Mouse (Mus musculus) CH12.LX (cell line): ENCODE results near the gene Crip3. TPM values are rescaled to one million over a fixed set of nuclear protein-coding genes. Genes with fewer than 3 reads are reported as not detected.
A peak's percentile ranks its signal among the peaks of the same experiment; 100 is the strongest.

Source experiments
- DNase-seq: peaks from one replicate; pipeline ENCODE4 v3.0.0-alpha.2; 2013; ENCODE audit errors: extremely low read depth
- H3K27ac ChIP-seq: 2 replicates; pipeline ENCODE4 v1.5.1; 2012; ENCODE audit warnings: low read depth, mild to moderate bottlenecking, control low read depth, moderate library complexity; ENCODE audit not compliant: insufficient read depth
- H3K27me3 ChIP-seq: replicated peaks from 2 replicates; pipeline ENCODE3; 2012; ENCODE audit warnings: inconsistent platforms
- H3K36me3 ChIP-seq, 2 experiments: replicated peaks in 1 of 2; 2 replicates each; pipeline versions ENCODE3 to v1.6.1; 2012; ENCODE audit warnings: inconsistent platforms in 1 of 2, low read length in 1 of 2, mild to moderate bottlenecking in 1 of 2, mixed read lengths in 1 of 2, moderate library complexity in 1 of 2; ENCODE audit not compliant: control insufficient read depth in 1 of 2, insufficient read depth in 1 of 2
- H3K4me1 ChIP-seq, 2 experiments: 2 replicates each; pipeline ENCODE4 v1.6.1; 2012; ENCODE audit warnings: inconsistent platforms in 1 of 2, moderate library complexity in 1 of 2; ENCODE audit not compliant: insufficient read depth in 2 of 2, control insufficient read depth in 1 of 2
- H3K4me2 ChIP-seq: 2 replicates; pipeline ENCODE4 v1.6.1; 2012; ENCODE audit warnings: low read depth, mild to moderate bottlenecking, control low read depth; ENCODE audit not compliant: poor library complexity, insufficient read depth, severe bottlenecking
- H3K4me3 ChIP-seq, 3 experiments: fragments of 150-350 bp in 1 of 3; sonication (generic) in 1 of 3; replicated peaks in 1 of 3; 2 replicates each; pipeline versions ENCODE3 to v1.5.1; 2011 to 2012; ENCODE audit warnings: low read depth in 2 of 3, low read length in 2 of 3, mild to moderate bottlenecking in 2 of 3, moderate library complexity in 2 of 3, control low read depth in 1 of 3, improper control_type of control experiment in 1 of 3, inconsistent platforms in 1 of 3, mixed read lengths in 1 of 3; ENCODE audit not compliant: poor library complexity in 1 of 3
- H3K79me2 ChIP-seq: replicated peaks from 2 replicates; pipeline ENCODE4 v1.6.1; 2012; ENCODE audit warnings: mild to moderate bottlenecking, moderate library complexity; ENCODE audit not compliant: control insufficient read depth, poor library complexity, insufficient read depth, severe bottlenecking; ENCODE audit errors: extremely low read depth
- H3K9ac ChIP-seq: 2 replicates; pipeline ENCODE4 v1.6.1; 2012; ENCODE audit warnings: low read depth, mild to moderate bottlenecking, control low read depth, moderate library complexity; ENCODE audit not compliant: insufficient read depth
- H3K9me3 ChIP-seq: replicated peaks from 2 replicates; pipeline ENCODE3; 2012; ENCODE audit warnings: low read length, inconsistent platforms, mixed read lengths
- BHLHE40 ChIP-seq: IDR thresholded peaks from 2 replicates; pipeline ENCODE4 v1.6.1; 2011; ENCODE audit warnings: mild to moderate bottlenecking, low read depth, low read length, improper control_type of control experiment
- CHD1 ChIP-seq: IDR thresholded peaks from 2 replicates; pipeline ENCODE4 v1.6.1; 2012; ENCODE audit warnings: low read depth, low read length, improper control_type of control experiment, inconsistent platforms
- CHD2 ChIP-seq: IDR thresholded peaks from 2 replicates; pipeline ENCODE4 v1.6.1; 2011; ENCODE audit warnings: low read length, improper control_type of control experiment
- CTCF ChIP-seq, 2 experiments: IDR thresholded peaks in 1 of 2; conservative IDR thresholded peaks in 1 of 2; 2 replicates each; pipeline ENCODE4 v1.5.1; 2011 to 2012; ENCODE audit warnings: low read depth in 2 of 2, low read length in 2 of 2, improper control_type of control experiment in 1 of 2, inconsistent platforms in 1 of 2, mild to moderate bottlenecking in 1 of 2, moderate library complexity in 1 of 2
- E2F4 ChIP-seq: IDR thresholded peaks from 2 replicates; pipeline ENCODE4 v1.6.1; 2011; ENCODE audit warnings: low read depth, low read length, improper control_type of control experiment; ENCODE audit not compliant: insufficient replicate concordance
- ELF1 ChIP-seq: IDR thresholded peaks from 2 replicates; pipeline ENCODE4 v1.6.1; 2014; ENCODE audit warnings: low read depth, mild to moderate bottlenecking, inconsistent platforms, low read length, improper control_type of control experiment
- EP300 ChIP-seq: IDR thresholded peaks from 2 replicates; pipeline ENCODE4 v1.6.1; 2011; ENCODE audit warnings: low read length, improper control_type of control experiment
- ETS1 ChIP-seq: conservative IDR thresholded peaks from 2 replicates; pipeline ENCODE4 v1.6.1; 2012; ENCODE audit warnings: low read depth, mild to moderate bottlenecking, inconsistent platforms, low read length, improper control_type of control experiment, moderate library complexity
- GABPA ChIP-seq: IDR thresholded peaks from 2 replicates; pipeline ENCODE4 v1.6.1; 2012; ENCODE audit warnings: low read depth, low read length, improper control_type of control experiment, inconsistent platforms; ENCODE audit not compliant: insufficient replicate concordance
- HCFC1 ChIP-seq: IDR thresholded peaks from 2 replicates; pipeline ENCODE4 v1.6.1; 2012; ENCODE audit warnings: low read depth, mild to moderate bottlenecking, inconsistent platforms, low read length, improper control_type of control experiment
- IRF4 ChIP-seq: IDR thresholded peaks from 2 replicates; pipeline ENCODE4 v1.6.1; 2014; ENCODE audit warnings: low read depth, mild to moderate bottlenecking, inconsistent platforms, low read length, improper control_type of control experiment
- JUN ChIP-seq: IDR thresholded peaks from 2 replicates; pipeline ENCODE4 v1.6.1; 2011; ENCODE audit warnings: low read depth, mild to moderate bottlenecking, low read length, improper control_type of control experiment, moderate library complexity; ENCODE audit not compliant: insufficient read depth
- JUND ChIP-seq: conservative IDR thresholded peaks from 2 replicates; pipeline ENCODE4 v1.6.1; 2011; ENCODE audit warnings: low read depth, low read length, improper control_type of control experiment
- KAT2A ChIP-seq: IDR thresholded peaks from 2 replicates; pipeline ENCODE4 v1.6.1; 2012; ENCODE audit warnings: low read length, improper control_type of control experiment, inconsistent platforms; ENCODE audit not compliant: insufficient replicate concordance
- MAFK ChIP-seq: IDR thresholded peaks from 2 replicates; pipeline ENCODE4 v1.6.1; 2011; ENCODE audit warnings: low read length, improper control_type of control experiment; ENCODE audit not compliant: insufficient replicate concordance
- MAZ ChIP-seq: IDR thresholded peaks from 2 replicates; pipeline ENCODE4 v1.6.1; 2012; ENCODE audit warnings: low read depth, mild to moderate bottlenecking, inconsistent platforms, low read length, improper control_type of control experiment, moderate library complexity
- MEF2A ChIP-seq: IDR thresholded peaks from 2 replicates; pipeline ENCODE4 v1.6.1; 2014; ENCODE audit warnings: low read depth, mild to moderate bottlenecking, inconsistent platforms, low read length, improper control_type of control experiment, borderline replicate concordance
- MXI1 ChIP-seq: IDR thresholded peaks from 2 replicates; pipeline ENCODE4 v1.6.1; 2011; ENCODE audit warnings: mild to moderate bottlenecking, low read depth, low read length, improper control_type of control experiment
- MYC ChIP-seq: IDR thresholded peaks from 2 replicates; pipeline ENCODE4 v1.6.1; 2011; ENCODE audit warnings: low read depth, mild to moderate bottlenecking, improper control_type of control experiment, low read length
- POLR2A ChIP-seq: IDR thresholded peaks from 2 replicates; pipeline ENCODE4 v1.6.1; 2011; ENCODE audit warnings: low read depth, mild to moderate bottlenecking, improper control_type of control experiment, low read length
- POLR2AphosphoS2 ChIP-seq: IDR thresholded peaks from 2 replicates; pipeline ENCODE4 v1.6.1; 2011; ENCODE audit warnings: low read depth, low read length, improper control_type of control experiment
- RAD21 ChIP-seq: IDR thresholded peaks from 2 replicates; pipeline ENCODE4 v1.6.1; 2011; ENCODE audit warnings: low read depth, mild to moderate bottlenecking, low read length, improper control_type of control experiment, moderate library complexity
- SIN3A ChIP-seq: IDR thresholded peaks from 2 replicates; pipeline ENCODE4 v1.6.1; 2012; ENCODE audit warnings: low read length, improper control_type of control experiment, inconsistent platforms
- SMC3 ChIP-seq: IDR thresholded peaks from 2 replicates; pipeline ENCODE4 v1.6.1; 2011; ENCODE audit warnings: low read depth, low read length, improper control_type of control experiment
- UBTF ChIP-seq: IDR thresholded peaks from 2 replicates; pipeline ENCODE4 v1.6.1; 2012; ENCODE audit warnings: low read depth, mild to moderate bottlenecking, inconsistent platforms, low read length, improper control_type of control experiment, moderate library complexity
- USF1 ChIP-seq: IDR thresholded peaks from 2 replicates; pipeline ENCODE4 v1.6.1; 2014; ENCODE audit warnings: low read depth, mild to moderate bottlenecking, inconsistent platforms, low read length, improper control_type of control experiment
- ZMIZ1 ChIP-seq: IDR thresholded peaks from 2 replicates; pipeline ENCODE4 v1.6.1; 2012; ENCODE audit warnings: low read depth, mild to moderate bottlenecking, inconsistent platforms, low read length, improper control_type of control experiment
- ZNF384 ChIP-seq: IDR thresholded peaks from 2 replicates; pipeline ENCODE4 v1.6.1; 2012; ENCODE audit warnings: low read depth, low read length, improper control_type of control experiment, inconsistent platforms
- dilution Hi-C: fragments of 300-500 bp; cut with MboI; formaldehyde crosslinking; loops from 2 replicates; pipeline ENCODE4 v1.14.3; 2020; ENCODE audit warnings: low sequenced_read_pairs; ENCODE audit not compliant: extremely low pct_unique_long_range_greater_than_20kb, extremely low pct_ligation_motif_present
- in situ Hi-C: fragments of 300-500 bp; cut with MboI; formaldehyde crosslinking; loops from 3 replicates; pipeline ENCODE4 v1.14.3; 2019; ENCODE audit warnings: low sequenced_read_pairs, low pct_ligation_motif_present, low pct_unique_long_range_greater_than_20kb, mixed read lengths
- polyA plus RNA-seq: library from polyadenylated mRNA; unstranded; fragments of >175 nt; gene quantifications from 2 replicates; pipeline ENCODE4 v1.2.1, GENCODE M21; 2012; ENCODE audit warnings: low read depth; ENCODE audit not compliant: insufficient read length
- total RNA-seq, 2 experiments: library from RNA; depleted of rRNA; stranded (reverse); fragments of 300-350 nt in 1 of 2; fragments of >200 nt in 1 of 2; gene quantifications; 2 replicates each; pipeline ENCODE4 v1.2.3; 2012 to 2014

Gene Crip3
- not detected in 2 replicates for total RNA-seq (2012; rRNA removed)
- not detected in 2 replicates for total RNA-seq (2014; rRNA removed)
- polyA plus RNA-seq, result not detected in 2 replicates

- Histone ChIP-seq H3K4me3 (no peak within 1 kb of the TSS), H3K9me3 (no peaks in the 10 kb centered on the region), H3K27ac (no peak within 1 kb of the TSS), H3K9ac (no peak within 1 kb of the TSS), H3K27me3 (peaks cover 40% of the 10 kb centered on the region), H3K36me3 (no peaks in the 10 kb centered on the region)
- dilution Hi-C loops, result no loop called here
- in situ Hi-C loops, result no loop called here
- no peak for TF ChIP-seq MYC
- no peak for TF ChIP-seq JUND
- TF ChIP-seq SMC3, result no peak
- TF ChIP-seq MAZ, result no peak
- no peak for TF ChIP-seq IRF4
- TF ChIP-seq ZMIZ1, result no peak
- TF ChIP-seq HCFC1, result no peak
- TF ChIP-seq ELF1, result no peak
- TF ChIP-seq MAFK, result no peak
- TF ChIP-seq KAT2A, result no peak
- TF ChIP-seq ZNF384, result no peak
- TF ChIP-seq RAD21, result no peak
- TF ChIP-seq EP300, result no peak
- TF ChIP-seq, all 38 proteins: peak for 0
- Histone ChIP-seq H3K79me2 (no peaks in the 10 kb centered on the region), H3K4me2 (no peak within 1 kb of the TSS), H3K4me1 (no peaks in the 10 kb centered on the region)
- no peak for DNase-seq
Measured at GRCm38 (mm10) chr17:46428761-46429414, at the start of gene Crip3. TSS of gene Crip3 (plus strand) at chr17:46428926.

DNA sequence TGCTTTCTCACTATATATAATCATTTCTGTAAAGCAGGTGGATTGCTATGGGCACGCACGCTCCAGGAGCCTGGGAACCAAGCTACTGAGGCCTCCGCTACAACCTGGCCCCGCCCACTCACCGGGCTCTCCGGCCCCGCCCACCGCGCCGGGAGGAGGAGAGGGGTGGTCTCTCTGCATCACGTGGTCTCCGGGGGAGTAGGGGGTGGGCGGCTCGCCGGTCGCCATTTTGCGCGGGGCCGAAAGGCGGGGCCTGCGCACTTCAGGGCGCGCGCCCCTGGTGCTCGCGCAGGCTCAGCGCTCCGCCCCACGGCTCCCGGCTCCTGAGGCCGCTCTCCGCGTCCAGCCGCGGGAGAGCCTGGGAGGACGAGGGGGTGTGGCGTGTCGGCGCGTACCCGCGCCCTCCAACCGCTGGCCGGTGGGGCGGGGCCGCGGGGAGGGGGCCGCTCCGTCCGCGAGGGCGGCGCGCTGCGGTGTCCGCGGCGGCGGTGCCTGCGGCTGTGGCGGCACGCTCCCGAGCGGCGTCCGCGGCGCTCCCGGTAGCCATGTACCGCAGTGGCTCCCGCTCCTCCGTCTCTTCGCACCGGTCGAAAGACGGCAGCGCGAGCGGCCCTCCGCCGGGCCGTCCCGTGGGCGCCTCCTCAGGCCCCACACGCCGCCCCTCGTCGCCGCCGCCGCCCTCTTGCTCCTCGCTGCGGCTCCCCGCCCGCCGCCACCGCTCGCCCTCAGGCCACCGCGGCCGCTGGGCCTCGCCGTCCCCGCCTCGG, 45.2 kb upstream of the Crip3 start, which contains the start of gene Zfp318:
Gene Zfp318 (plus strand): TSS at position 438 of the 767 bp plus-strand sequence.
- Histone ChIP-seq H3K4me3 (peak within 1 kb of the TSS; percentile 51 to 87 (median 66)), H3K27ac (peak within 1 kb of the TSS; percentile 5; the same call in 1 of the 2 replicates), H3K9me3 (no peaks in the 10 kb centered on the region), H3K36me3 (no peaks in the 10 kb centered on the region), H3K9ac (peak within 1 kb of the TSS; percentile 72), H3K79me2 (no peaks in the 10 kb centered on the region), H3K4me1 (peaks cover 7 to 21% of the 10 kb centered on the region in 2 experiments; a peak in 3 of 4 replicates), H3K27me3 (peaks cover 25% of the 10 kb centered on the region), H3K4me2 (peak within 1 kb of the TSS; percentile 85)
- peak; percentile 90 for DNase-seq
- dilution Hi-C loops (no loop called here), in situ Hi-C loops (no loop called here)
- TF ChIP-seq JUND (no peak), E2F4 (no peak), HCFC1 (peak; percentile 44), POLR2AphosphoS2 (no peak), MXI1 (peak; percentile 63), CHD2 (no peak), MEF2A (no peak), CTCF (conservative IDR thresholded peaks at IDR 0.05 in 1 of 2, IDR thresholded peaks at IDR 0.05 in 1 of 2; ENCODE audit: low read depth in 2 of 2, low read length in 2 of 2) (no peak), MAZ (0 out of 2 replicates have a peak, but pooled peaks have one; percentile 51), MAFK (no peak), ELF1 (peak; percentile 13; the same call in 1 of the 2 replicates), POLR2A (peak; percentile 63), GABPA (no peak), EP300 (no peak), UBTF (peak; percentile 42; the same call in 1 of the 2 replicates), ETS1 (no peak), CHD1 (no peak), SIN3A (no peak), BHLHE40 (0 out of 2 replicates have a peak, but pooled peaks have one; percentile 3), SMC3 (no peak), IRF4 (no peak), JUN (no peak), USF1 (peak; percentile 97)
